Mouse (Mus musculus): ENCODE measurements at regions not wholly inside any gene's neighbourhood (a gene's known extent, or its start where the extent isn't known, plus 50 kb on each side); places are given as distances from the start of the nearest gene placed in this dataset.
A peak's percentile ranks its signal among the peaks of the same experiment; 100 is the strongest.

DNA sequence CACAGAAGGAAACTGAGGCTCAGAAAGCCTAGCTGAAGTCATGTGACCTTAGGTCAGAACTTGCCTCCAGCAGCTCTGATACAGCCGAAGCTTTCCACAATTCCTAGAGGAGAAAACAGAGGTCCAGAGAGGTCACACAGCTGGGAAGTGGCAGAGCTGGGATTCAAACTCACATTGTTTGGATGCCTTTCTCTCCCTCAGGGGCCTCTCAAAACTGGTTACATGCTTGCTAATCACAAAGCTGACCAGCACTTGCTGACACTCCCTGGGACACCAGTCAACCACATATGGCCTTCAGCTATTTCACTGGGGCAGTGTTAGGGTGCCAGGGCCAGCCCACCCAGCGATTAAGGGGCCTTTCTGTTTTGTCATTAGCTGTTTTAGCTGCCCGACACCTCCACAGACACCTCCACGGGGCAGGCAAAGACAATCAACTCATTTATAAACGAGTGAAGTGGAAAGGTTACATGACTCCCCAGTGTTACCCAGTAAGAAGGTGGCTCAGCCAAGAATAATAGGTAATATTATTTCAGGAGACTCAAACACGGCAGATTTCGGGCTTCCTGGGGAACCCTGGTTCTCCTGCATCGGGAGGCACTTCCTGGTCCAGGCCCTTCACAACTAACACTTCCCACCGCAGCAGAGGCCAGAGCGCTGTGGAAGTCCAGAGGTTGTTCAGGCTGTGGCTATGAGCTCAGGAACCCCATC is 71.4 kb downstream of the 2410131K14Rik start:
- Histone ChIP-seq H3K4me3 (ENCODE audit: low read depth, low read length) (no peak overlapping the region), H3K27me3 (ENCODE audit: control insufficient read depth, insufficient read depth, low read length) (peaks cover 14% of the 10 kb centered on the region), H3K4me1 (ENCODE audit: control insufficient read depth, insufficient read depth, low read length) (peaks cover 9% of the 10 kb centered on the region), H3K9me3 (replicated peaks; ENCODE audit: control insufficient read depth, low read length) (no peaks in the 10 kb centered on the region), H3K36me3 (ENCODE audit: control insufficient read depth, insufficient read depth, low read length) (no peaks in the 10 kb centered on the region), H3K9ac (ENCODE audit: low read depth, low read length) (no peak overlapping the region), H3K27ac (ENCODE audit: low read depth, low read length) (peak overlapping the region; percentile 25; the same call in 1 of the 2 replicates), H3K4me2 (no peak overlapping the region)
- WGBS (ENCODE audit: insufficient replicate concordance), result 31% methylated on average over 10 of the region's 10 CpGs
- ATAC-seq (replicated peaks; ENCODE audit: insufficient number of reproducible peaks, low FRiP score, low TSS enrichment), result no peak; the same call in 1 of the 2 replicates

DNA sequence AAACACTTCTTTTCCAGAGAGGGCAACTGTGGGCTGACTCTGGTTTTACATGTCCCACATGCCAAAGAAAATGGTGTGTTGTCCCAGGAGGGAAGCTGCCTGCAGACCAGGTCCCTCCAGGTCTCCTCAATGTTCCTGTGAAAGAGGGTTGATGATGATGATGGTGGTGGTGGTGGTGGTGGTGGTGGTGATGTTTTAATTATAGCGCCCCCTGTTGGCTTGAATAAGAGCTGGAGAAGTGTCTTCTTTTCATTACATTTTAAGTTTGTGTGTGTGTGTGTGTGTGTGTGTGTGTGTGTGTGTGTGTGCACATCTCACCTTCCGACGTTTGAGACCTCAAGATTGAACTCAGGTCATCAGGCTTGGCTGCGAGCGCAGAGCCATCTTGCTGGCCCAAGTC is 73.0 kb downstream of the 2410131K14Rik start:
- H3K27me3 ChIP-seq (ENCODE audit: control insufficient read depth, insufficient read depth, low read length), result peaks cover 14% of the 10 kb centered on the region
- no peaks in the 10 kb centered on the region for H3K9me3 ChIP-seq (replicated peaks; ENCODE audit: control insufficient read depth, low read length)
- peaks cover 12% of the 10 kb centered on the region for H3K4me1 ChIP-seq (ENCODE audit: control insufficient read depth, insufficient read depth, low read length)
- H3K4me3 ChIP-seq (ENCODE audit: low read depth, low read length), result no peak overlapping the region
- no peak for ATAC-seq (replicated peaks; ENCODE audit: insufficient number of reproducible peaks, low FRiP score, low TSS enrichment)
- no peaks in the 10 kb centered on the region for H3K36me3 ChIP-seq (ENCODE audit: control insufficient read depth, insufficient read depth, low read length)
- no peak overlapping the region for H3K9ac ChIP-seq (ENCODE audit: low read depth, low read length)
- 77% methylated on average over 5 of the region's 5 CpGs for WGBS (ENCODE audit: insufficient replicate concordance)
- H3K4me2 ChIP-seq, result no peak overlapping the region
- no peak overlapping the region for H3K27ac ChIP-seq (ENCODE audit: low read depth, low read length)

DNA sequence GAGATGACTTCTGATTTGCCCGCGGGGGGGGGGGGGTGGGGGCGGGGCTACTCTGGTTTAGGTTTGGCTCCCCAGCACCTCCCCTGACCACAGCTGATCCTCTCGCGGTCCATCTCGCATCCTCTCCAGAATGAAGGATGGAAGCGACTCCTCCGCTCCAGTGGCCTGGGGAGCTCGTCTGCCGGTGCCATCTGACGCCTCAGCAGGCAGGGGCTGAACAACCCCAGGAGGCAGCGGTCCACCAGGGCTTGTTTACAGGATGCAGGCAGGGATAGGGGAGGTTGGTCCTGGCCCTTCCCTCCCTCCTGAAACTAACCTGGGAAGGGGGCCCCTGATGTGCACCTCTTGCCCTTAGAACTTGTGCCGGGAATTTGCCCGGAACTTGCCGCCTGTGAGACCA is 73.9 kb downstream of the 2410131K14Rik start:
- WGBS (ENCODE audit: insufficient replicate concordance), result 9% methylated on average over 13 of the region's 15 CpGs
- H3K27me3 ChIP-seq (ENCODE audit: control insufficient read depth, insufficient read depth, low read length), result peaks cover 14% of the 10 kb centered on the region
- peak overlapping the region; percentile 45 for H3K4me2 ChIP-seq
- no peak for ATAC-seq (replicated peaks; ENCODE audit: insufficient number of reproducible peaks, low FRiP score, low TSS enrichment)
- H3K36me3 ChIP-seq (ENCODE audit: control insufficient read depth, insufficient read depth, low read length), result no peaks in the 10 kb centered on the region
- 0 out of 2 replicates have a peak overlapping the region, but pooled peaks have one; percentile 16 for H3K4me3 ChIP-seq (ENCODE audit: low read depth, low read length)
- H3K9ac ChIP-seq (ENCODE audit: low read depth, low read length), result no peak overlapping the region
- no peak overlapping the region for H3K27ac ChIP-seq (ENCODE audit: low read depth, low read length)
- H3K4me1 ChIP-seq (ENCODE audit: control insufficient read depth, insufficient read depth, low read length), result peaks cover 12% of the 10 kb centered on the region
- no peaks in the 10 kb centered on the region for H3K9me3 ChIP-seq (replicated peaks; ENCODE audit: control insufficient read depth, low read length)

DNA sequence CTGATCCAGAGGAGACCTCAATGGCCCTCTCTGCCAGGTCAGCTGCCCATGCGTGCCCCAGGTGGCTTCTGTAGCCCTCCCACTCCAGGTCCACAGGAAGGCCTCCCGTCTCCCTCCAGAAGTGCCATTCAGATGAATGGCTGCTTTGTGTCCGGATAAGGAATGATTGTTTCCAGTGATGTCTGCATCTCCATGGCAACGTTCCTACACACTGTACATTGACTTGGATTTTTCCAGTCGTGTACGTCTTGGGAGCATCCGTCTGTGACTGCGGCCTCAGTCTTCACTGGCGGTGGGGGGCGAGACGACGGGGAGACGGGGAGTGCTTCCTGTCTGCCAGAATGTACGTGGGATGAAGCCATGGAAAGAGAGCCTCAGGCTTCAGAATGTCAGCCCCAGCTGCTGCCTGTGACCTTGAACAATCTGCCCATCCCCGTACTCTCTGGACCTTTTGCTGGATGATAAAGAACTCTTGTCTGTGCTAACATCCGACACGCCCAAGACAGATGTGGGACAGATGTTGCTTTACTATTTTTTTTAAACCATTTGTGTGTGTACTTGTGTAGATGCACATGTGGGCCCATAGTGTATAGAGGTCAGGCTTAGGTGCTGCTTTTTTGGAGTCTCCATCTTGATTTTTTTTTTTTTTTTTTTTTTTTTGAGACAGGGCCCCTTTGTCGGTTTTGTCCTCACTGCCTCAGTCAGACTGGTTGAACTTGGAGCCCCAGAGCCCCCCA is 76.9 kb downstream of the 2410131K14Rik start:
- H3K27me3 ChIP-seq (ENCODE audit: control insufficient read depth, insufficient read depth, low read length), result peaks cover 14% of the 10 kb centered on the region
- peaks cover 10% of the 10 kb centered on the region; the same call in 1 of the 2 replicates for H3K4me1 ChIP-seq (ENCODE audit: control insufficient read depth, insufficient read depth, low read length)
- no peaks in the 10 kb centered on the region for H3K9me3 ChIP-seq (replicated peaks; ENCODE audit: control insufficient read depth, low read length)
- peak; percentile 58; the same call in 1 of the 2 replicates for ATAC-seq (replicated peaks; ENCODE audit: insufficient number of reproducible peaks, low FRiP score, low TSS enrichment)
- H3K36me3 ChIP-seq (ENCODE audit: control insufficient read depth, insufficient read depth, low read length), result no peaks in the 10 kb centered on the region
- no peak overlapping the region for H3K9ac ChIP-seq (ENCODE audit: low read depth, low read length)
- H3K4me2 ChIP-seq, result no peak overlapping the region
- H3K27ac ChIP-seq (ENCODE audit: low read depth, low read length), result peak overlapping the region; percentile 41; the same call in 1 of the 2 replicates
- WGBS (ENCODE audit: insufficient replicate concordance), result 37% methylated on average over 18 of the region's 18 CpGs
- no peak overlapping the region for H3K4me3 ChIP-seq (ENCODE audit: low read depth, low read length)

DNA sequence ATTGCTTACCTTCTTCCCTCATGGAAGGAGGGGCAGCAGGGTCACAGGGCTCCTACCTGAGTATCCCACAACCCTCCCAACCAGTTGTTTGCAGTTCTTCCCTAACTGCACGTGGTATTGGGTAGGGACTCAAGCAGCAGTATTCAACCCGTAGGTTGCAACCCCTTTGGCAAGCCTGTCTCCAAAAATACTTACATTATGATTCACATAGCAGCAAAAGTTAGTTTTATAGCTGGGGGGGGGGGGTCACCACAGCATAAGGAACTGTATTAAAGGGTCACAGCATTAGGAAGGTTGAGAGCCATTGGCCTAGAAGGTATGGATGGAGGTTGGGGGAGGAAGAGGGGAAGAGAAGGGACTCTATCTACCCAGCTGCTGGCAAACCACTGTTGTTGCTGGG is 78.1 kb downstream of the 2410131K14Rik start:
- no peak for ATAC-seq (replicated peaks; ENCODE audit: insufficient number of reproducible peaks, low FRiP score, low TSS enrichment)
- Histone ChIP-seq H3K4me3 (ENCODE audit: low read depth, low read length) (no peak overlapping the region), H3K4me1 (ENCODE audit: control insufficient read depth, insufficient read depth, low read length) (peaks cover 10% of the 10 kb centered on the region; the same call in 1 of the 2 replicates), H3K9me3 (replicated peaks; ENCODE audit: control insufficient read depth, low read length) (no peaks in the 10 kb centered on the region), H3K36me3 (ENCODE audit: control insufficient read depth, insufficient read depth, low read length) (no peaks in the 10 kb centered on the region), H3K9ac (ENCODE audit: low read depth, low read length) (no peak overlapping the region), H3K27ac (ENCODE audit: low read depth, low read length) (no peak overlapping the region), H3K4me2 (no peak overlapping the region), H3K27me3 (ENCODE audit: control insufficient read depth, insufficient read depth, low read length) (peaks cover 16% of the 10 kb centered on the region)
- WGBS (ENCODE audit: insufficient replicate concordance), result 80% methylated on average over 2 of the region's 2 CpGs

DNA sequence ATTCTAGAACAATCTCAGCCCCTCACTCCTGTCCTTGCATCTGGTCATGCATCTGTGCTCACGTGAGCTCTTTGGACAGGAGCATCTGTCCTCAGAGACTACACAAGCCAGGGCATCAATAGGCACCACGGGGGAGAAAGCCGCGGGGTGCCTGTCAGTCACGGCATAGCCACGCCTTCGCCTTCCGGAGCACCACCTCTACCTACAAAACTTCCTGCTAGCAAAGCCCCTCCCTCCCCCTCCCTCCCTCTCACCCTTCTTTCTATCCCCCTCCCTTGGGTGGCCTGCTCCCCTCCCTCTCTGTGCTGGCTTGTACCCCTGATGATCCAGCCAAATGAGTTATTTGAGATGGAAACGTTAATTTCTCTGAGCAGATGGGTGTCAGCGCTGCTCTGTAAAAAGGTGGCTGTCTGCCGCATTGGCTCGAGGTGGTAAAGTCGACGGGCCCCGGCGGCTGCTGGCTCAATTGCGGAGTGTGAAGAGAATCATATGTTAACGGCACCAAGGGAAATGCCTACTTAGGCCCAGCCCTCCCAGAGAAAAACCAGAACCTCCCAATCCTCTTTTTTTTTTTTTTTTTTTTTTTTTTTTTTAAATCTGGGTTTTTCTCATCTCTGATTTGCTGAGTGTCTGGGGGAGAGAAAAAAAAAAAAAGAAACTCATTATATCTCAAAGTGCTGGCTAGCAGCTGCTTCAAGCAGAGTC is 82.0 kb downstream of the 2410131K14Rik start:
- Histone ChIP-seq H3K9me3 (replicated peaks; ENCODE audit: control insufficient read depth, low read length) (no peaks in the 10 kb centered on the region), H3K36me3 (ENCODE audit: control insufficient read depth, insufficient read depth, low read length) (no peaks in the 10 kb centered on the region), H3K9ac (ENCODE audit: low read depth, low read length) (peak overlapping the region; percentile 39; the same call in 1 of the 2 replicates), H3K4me1 (ENCODE audit: control insufficient read depth, insufficient read depth, low read length) (peaks cover 9% of the 10 kb centered on the region; the same call in 1 of the 2 replicates), H3K4me2 (peak overlapping the region; percentile 66), H3K27ac (ENCODE audit: low read depth, low read length) (no peak overlapping the region), H3K4me3 (ENCODE audit: low read depth, low read length) (peak overlapping the region; percentile 32), H3K27me3 (ENCODE audit: control insufficient read depth, insufficient read depth, low read length) (peaks cover 19% of the 10 kb centered on the region)
- ATAC-seq (replicated peaks; ENCODE audit: insufficient number of reproducible peaks, low FRiP score, low TSS enrichment), result no peak
- under 1% methylated on average over 18 of the region's 18 CpGs for WGBS (ENCODE audit: insufficient replicate concordance)

DNA sequence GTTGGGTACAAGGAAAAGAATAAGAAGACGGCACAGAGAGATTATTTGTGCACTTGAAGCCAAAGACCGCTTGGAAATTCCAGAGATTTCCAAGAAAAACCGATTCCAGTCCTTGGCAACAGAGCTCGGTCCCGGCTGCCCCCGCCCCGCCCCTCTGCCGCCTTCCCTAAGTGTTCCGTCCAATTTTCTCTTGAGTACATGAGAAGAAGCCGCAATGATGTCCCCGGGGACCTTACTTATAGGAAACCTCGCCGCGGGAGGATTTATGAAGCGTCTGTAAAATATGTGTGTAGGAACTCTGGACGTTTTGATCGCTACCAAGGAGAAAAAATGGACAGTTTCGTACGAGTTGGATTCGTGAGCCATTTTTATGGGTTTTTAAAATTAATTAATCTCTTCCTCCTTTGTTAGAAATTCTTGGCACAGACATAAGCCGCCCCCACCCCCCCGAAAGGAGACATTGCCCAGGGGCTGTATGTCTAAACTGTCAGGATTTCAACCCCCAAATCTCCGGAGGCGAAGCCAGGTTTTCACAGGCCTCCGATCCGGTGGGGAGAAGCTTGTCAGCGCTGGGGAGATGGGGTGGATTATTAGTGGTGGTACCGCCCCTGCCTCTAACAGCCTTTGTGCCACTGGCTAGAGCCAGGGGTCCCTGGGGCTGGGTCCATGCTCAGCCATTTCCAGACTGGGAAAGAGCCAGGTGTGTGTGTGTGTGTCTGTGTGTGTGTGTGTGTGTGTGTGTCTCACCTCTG is 83.1 kb downstream of the 2410131K14Rik start:
- H3K4me2 ChIP-seq, result peak overlapping the region; percentile 66
- no peak for ATAC-seq (replicated peaks; ENCODE audit: insufficient number of reproducible peaks, low FRiP score, low TSS enrichment)
- no peaks in the 10 kb centered on the region for H3K36me3 ChIP-seq (ENCODE audit: control insufficient read depth, insufficient read depth, low read length)
- peaks cover 12% of the 10 kb centered on the region; the same call in 1 of the 2 replicates for H3K4me1 ChIP-seq (ENCODE audit: control insufficient read depth, insufficient read depth, low read length)
- H3K9ac ChIP-seq (ENCODE audit: low read depth, low read length), result no peak overlapping the region
- no peak overlapping the region for H3K4me3 ChIP-seq (ENCODE audit: low read depth, low read length)
- 7% methylated on average over 28 of the region's 28 CpGs for WGBS (ENCODE audit: insufficient replicate concordance)
- H3K27ac ChIP-seq (ENCODE audit: low read depth, low read length), result no peak overlapping the region
- peaks cover 19% of the 10 kb centered on the region for H3K27me3 ChIP-seq (ENCODE audit: control insufficient read depth, insufficient read depth, low read length)
- H3K9me3 ChIP-seq (replicated peaks; ENCODE audit: control insufficient read depth, low read length), result no peaks in the 10 kb centered on the region

DNA sequence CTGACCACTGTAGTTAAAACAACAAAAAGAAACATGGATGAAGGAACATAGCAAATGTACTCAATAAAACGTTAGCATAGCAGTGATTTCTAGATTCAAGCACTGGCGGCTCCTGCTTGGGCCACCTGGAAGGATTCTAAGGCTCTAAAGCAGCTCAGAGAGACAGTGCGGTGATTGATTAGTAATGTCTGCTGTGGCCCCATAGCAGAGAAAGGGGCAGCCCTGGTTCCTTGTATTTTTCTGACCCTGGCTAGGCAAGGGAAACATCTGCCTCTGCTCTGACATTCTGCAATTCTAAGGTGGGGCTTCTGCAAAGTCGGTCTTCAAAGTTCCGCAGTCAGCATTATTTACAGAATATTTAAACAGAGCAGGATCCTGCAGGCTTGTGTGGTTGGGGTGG is 84.1 kb downstream of the 2410131K14Rik start:
- H3K4me3 ChIP-seq (ENCODE audit: low read depth, low read length), result no peak overlapping the region
- WGBS (ENCODE audit: insufficient replicate concordance), result 78% methylated on average over 5 of the region's 5 CpGs
- H3K27me3 ChIP-seq (ENCODE audit: control insufficient read depth, insufficient read depth, low read length), result peaks cover 19% of the 10 kb centered on the region
- no peaks in the 10 kb centered on the region for H3K9me3 ChIP-seq (replicated peaks; ENCODE audit: control insufficient read depth, low read length)
- no peak overlapping the region for H3K4me2 ChIP-seq
- H3K27ac ChIP-seq (ENCODE audit: low read depth, low read length), result no peak overlapping the region
- H3K4me1 ChIP-seq (ENCODE audit: control insufficient read depth, insufficient read depth, low read length), result peaks cover 12% of the 10 kb centered on the region; the same call in 1 of the 2 replicates
- no peak overlapping the region for H3K9ac ChIP-seq (ENCODE audit: low read depth, low read length)
- H3K36me3 ChIP-seq (ENCODE audit: control insufficient read depth, insufficient read depth, low read length), result no peaks in the 10 kb centered on the region
- ATAC-seq (replicated peaks; ENCODE audit: insufficient number of reproducible peaks, low FRiP score, low TSS enrichment), result no peak

Data from heart, embryonic 11.5 days (tissue).